Mouse (Mus musculus) lung, postnatal 10 days (tissue): ENCODE measurements around the gene Des.
A peak's percentile ranks its signal among the peaks of the same experiment; 100 is the strongest.

Source experiments
- DNase-seq: peaks from one replicate; pipeline ENCODE4 v3.0.0; 2021

Des gene

DNA sequence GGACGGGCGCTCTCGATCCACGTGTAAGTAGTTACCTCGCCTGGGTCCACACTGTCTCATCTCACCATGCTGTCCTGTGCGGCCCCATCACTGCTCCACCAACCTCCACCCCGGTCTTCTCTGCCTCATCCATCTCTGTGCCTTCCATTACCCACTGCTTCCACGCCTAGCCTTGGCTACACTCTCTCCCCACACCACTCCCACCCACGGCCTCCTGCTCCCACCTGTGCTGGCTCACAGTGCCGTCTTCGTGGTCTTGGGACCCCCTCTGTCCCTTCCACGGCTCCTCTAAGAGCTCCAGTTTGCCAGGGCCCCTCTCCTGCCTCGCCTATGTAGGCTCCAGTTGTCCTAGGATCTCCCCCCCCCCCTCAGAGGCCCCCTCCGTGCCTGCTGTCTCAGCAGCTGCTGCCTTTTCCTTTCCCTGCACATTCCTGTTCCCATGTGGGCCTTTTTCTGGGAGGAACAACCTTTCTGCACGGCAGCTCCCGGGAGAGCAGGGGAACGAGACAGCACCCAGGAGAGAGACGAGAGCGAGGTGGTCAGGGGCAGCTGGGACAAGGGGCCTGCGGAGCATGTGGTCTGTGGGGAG lies 25.1 kb downstream of the Des start:
- no peak for DNase-seq

DNA sequence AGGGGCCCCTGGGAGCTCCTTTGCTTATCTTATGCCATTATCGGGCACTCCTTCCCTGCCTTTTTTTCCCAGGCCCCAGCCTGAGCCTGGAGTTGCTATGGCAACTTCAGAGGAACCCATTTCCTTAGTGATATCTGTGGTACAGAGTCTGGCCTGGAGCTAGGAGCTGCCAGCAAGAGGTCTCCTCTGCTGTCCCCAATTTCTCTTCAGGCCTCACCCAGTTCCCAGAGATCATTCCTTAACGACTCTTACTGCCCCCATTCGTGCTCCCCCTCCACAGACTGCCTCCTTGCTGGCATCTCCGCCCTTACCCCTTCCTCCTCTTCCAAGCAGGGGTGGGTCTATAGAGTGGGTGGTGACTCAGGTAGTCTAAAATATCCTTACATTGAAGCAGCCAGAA lies 26.0 kb downstream of the Des start:
- no peak for DNase-seq

DNA sequence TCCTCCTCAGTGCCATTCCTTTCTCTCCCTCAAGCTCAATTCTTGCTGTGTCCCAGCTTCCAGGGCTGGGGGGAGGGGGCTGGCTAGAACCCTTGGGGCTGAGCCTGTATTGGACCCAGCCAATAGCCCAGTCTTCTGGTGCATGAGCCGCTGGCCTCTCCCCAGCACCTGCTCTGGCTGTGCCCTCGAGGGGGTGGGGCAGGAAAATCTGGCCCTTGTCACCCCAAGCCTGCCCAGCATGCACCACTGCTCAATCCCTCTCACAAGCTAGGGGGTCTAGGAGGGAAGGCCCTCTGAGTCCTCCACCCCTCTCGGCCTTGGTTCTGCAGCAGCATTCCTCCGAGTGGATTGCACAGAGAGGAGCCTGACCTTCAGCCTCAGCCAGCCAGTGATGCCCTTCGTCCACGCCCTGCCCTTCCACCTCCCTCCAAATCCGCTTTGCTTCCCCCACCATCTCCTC lies 27.4 kb downstream of the Des start:
- no peak for DNase-seq

GRCm38 (mm10) chr1:75387929-75388897 lies 28.1 kb downstream of the Des start:
- no peak for DNase-seq

GRCm38 (mm10) chr1:75388898-75389515 lies 28.9 kb downstream of the Des start:
- DNase-seq = no peak

- no peak for DNase-seq
Measured at GRCm38 (mm10) chr1:75393139-75393538, 33.0 kb downstream of the Des start.

- DNase-seq = no peak
Measured at GRCm38 (mm10) chr1:75393846-75394245, 33.7 kb downstream of the Des start.

- peak; percentile 94 for DNase-seq
Measured at GRCm38 (mm10) chr1:75398761-75399402, 38.8 kb downstream of the Des start.

GRCm38 (mm10) chr1:75399755-75400492 lies 39.8 kb downstream of the Des start:
- peak; percentile 91 for DNase-seq

- no peak for DNase-seq
Measured at GRCm38 (mm10) chr1:75400493-75401115, 40.5 kb downstream of the Des start.

GRCm38 (mm10) chr1:75405547-75405946 lies 45.4 kb downstream of the Des start:
- DNase-seq = no peak

GRCm38 (mm10) chr1:75406173-75406572 lies 46.0 kb downstream of the Des start:
- DNase-seq = no peak

DNA sequence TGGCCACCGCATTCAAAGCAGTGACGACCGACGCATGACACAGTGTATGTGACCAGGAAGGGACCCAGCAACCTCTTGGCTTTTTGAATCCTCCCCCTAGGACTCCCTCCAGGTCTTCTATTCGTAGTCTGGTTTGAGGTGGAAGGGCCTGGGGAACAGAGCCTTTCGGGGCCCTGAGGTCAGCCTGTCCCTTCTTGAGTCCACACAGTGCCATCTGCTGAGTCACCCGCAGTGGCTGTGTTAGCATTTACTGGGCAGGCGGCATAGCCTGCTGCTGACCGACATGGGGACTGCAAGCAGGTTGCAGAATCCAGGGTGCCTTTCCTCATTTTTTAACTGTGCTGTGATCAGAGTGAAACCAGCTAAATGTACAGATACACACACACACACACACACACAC lies 46.9 kb downstream of the Des start:
- no peak for DNase-seq

GRCm38 (mm10) chr1:75408210-75408609 lies 48.1 kb downstream of the Des start:
- DNase-seq = no peak

DNA sequence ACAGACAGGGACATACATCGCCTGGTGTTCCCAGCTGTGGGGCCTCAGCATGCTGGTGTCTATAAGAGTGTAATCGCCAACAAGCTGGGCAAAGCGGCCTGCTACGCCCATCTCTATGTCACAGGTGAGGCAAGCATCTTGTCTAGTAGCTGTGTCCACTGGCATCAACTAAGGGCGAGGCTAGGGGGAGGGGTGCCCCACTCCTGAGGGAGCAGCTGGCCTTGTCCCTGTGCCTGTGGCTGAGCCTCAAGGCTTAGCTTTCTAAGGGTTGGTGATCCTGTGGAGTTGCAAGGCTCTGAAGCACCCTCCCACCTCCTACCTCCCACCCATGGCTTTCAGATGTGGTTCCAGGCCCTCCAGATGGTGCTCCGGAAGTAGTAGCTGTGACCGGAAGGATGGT lies 49.8 kb downstream of the Des start:
- no peak for DNase-seq

DNA sequence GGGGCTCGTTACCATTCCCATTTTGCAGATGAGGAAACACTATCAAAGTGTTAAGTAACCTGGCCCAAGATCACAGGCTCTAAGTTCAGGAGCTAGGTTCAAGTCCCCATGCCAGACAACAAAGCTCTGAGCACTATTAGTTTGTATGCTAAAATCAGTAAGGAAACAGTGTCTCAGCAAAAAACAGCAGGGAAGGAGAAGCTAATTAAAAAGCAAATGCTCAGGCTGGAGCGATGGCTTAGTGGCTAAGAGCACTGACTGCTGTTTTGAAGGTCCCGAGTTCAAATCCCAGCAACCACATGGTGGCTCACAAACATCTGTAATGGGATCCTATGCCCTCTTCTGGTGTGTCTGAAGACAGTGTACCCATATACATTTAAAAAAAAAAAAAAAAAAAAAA lies 52.1 kb downstream of the Des start:
- no peak for DNase-seq

GRCm38 (mm10) chr1:75413749-75414148 lies 53.6 kb downstream of the Des start:
- DNase-seq = no peak
